In genomic region chr12:12178391-12178790, GRCm38 (mm10) we compare ENCODE assay signal across 13 mouse cellular contexts.
A peak's percentile ranks its signal among the peaks of the same experiment; 100 is the strongest.
DNase-seq lines count a peak whose midpoint lies in the region; ATAC-seq lines count a peak whose summit lies in the region.
"Had no signal": no experiment of that assay in that cellular context is flagged by ENCODE, and none has a peak within 500 bp of the region (broad histone marks: within the 10 kb centered on the region; RNA-seq: fewer than 3 reads in every experiment).

No protein-coding gene starts in this region.

- no peaks in the 10 kb centered on the region for H3K9me3 ChIP-seq in heart, embryonic 10.5 days
- no peaks in the 10 kb centered on the region for H3K9me3 ChIP-seq in midbrain, embryonic 11.5 days (ENCODE audit: control insufficient read depth, low read length)
- H3K9me3 ChIP-seq: midbrain, embryonic 10.5 days had no signal

- 63% methylated on average over 2 of the region's 2 CpGs for WGBS in heart, embryonic 10.5 days
- 69% methylated on average over 2 of the region's 2 CpGs for WGBS in midbrain, embryonic 11.5 days

- no peak overlapping the region for H3K9ac ChIP-seq in midbrain, embryonic 11.5 days (ENCODE audit: low read length)
- H3K9ac ChIP-seq: lung, embryonic 14.5 days had no signal

- H3K4me3 ChIP-seq in heart, embryonic 10.5 days, result no peak overlapping the region
- H3K4me3 ChIP-seq in midbrain, embryonic 11.5 days (ENCODE audit: low read depth, low read length), result no peak overlapping the region
- H3K4me3 ChIP-seq: erythroblast, embryonic 14.5 days; midbrain, embryonic 10.5 days had no signal

- no peak overlapping the region for H3K27ac ChIP-seq in heart, embryonic 10.5 days
- H3K27ac ChIP-seq in midbrain, embryonic 11.5 days (ENCODE audit: low read depth, low read length), result no peak overlapping the region

- peak; percentile 65 to 83 for DNase-seq in heart, adult 18-20 months
- DNase-seq in heart, embryonic 10.5 days (ENCODE audit: low spot score), result no peak
- peak; percentile 23 for DNase-seq in lung, postnatal 36 days
- DNase-seq in lung, postnatal 25 days (ENCODE audit: low spot score), result no peak
- DNase-seq in gastrocnemius, adult 8-10 months (ENCODE audit: low spot score in 2 of 2), result peak; percentile 39 to 52
- peak; percentile 29 for DNase-seq in heart, postnatal 25 days (ENCODE audit: low spot score)
- DNase-seq in kidney, adult 11 months, result no peak
- no peak for DNase-seq in midbrain, embryonic 11.5 days (ENCODE audit: low spot score, missing footprints)
- DNase-seq: adrenal gland, adult 8-10 months; kidney, postnatal 10 days; lung, embryonic 14.5 days had no signal

- intact Hi-C loops in heart, postnatal 25 days (cut with DNase I), result no loop called here

- ATAC-seq in midbrain, embryonic 11.5 days (ENCODE audit: low FRiP score), result no peak

- H3K36me3 ChIP-seq in heart, embryonic 10.5 days, result no peaks in the 10 kb centered on the region
- no peaks in the 10 kb centered on the region for H3K36me3 ChIP-seq in midbrain, embryonic 11.5 days (ENCODE audit: control insufficient read depth, insufficient read depth, low read length)
- H3K36me3 ChIP-seq: midbrain, embryonic 10.5 days had no signal

- peaks cover 43% of the 10 kb centered on the region for H3K4me1 ChIP-seq in heart, embryonic 10.5 days
- peaks cover 9% of the 10 kb centered on the region; the same call in 1 of the 2 replicates for H3K4me1 ChIP-seq in midbrain, embryonic 11.5 days (ENCODE audit: control insufficient read depth, insufficient read depth, low read length)

- H3K27me3 ChIP-seq in heart, embryonic 10.5 days (ENCODE audit: insufficient read depth, poor library complexity, severe bottlenecking), result no peaks in the 10 kb centered on the region
- no peaks in the 10 kb centered on the region for H3K27me3 ChIP-seq in midbrain, embryonic 11.5 days (ENCODE audit: control insufficient read depth, insufficient read depth, low read length)

- H3K4me2 ChIP-seq in midbrain, embryonic 11.5 days, result no peak overlapping the region
- H3K4me2 ChIP-seq: lung, embryonic 14.5 days had no signal

Comparison
In these comparisons a context has a peak if more than half of its experiments do, and no peak if none do; other contexts are left out.
1. DNase-seq: peak in heart, adult 18-20 months (2 of 2), lung, postnatal 36 days (single experiment), gastrocnemius, adult 8-10 months (2 of 2) and heart, postnatal 25 days (single experiment); none in heart, embryonic 10.5 days (single experiment), lung, postnatal 25 days (single experiment), kidney, adult 11 months (single experiment) and midbrain, embryonic 11.5 days (single experiment).